Mouse (Mus musculus) intestine, embryonic 14.5 days (tissue): ENCODE results near the gene Fjx1. TPM values are rescaled to one million over a fixed set of nuclear protein-coding genes. Genes with fewer than 3 reads are reported as not detected.
A peak's percentile ranks its signal among the peaks of the same experiment; 100 is the strongest.

ENCODE experiments used
- ATAC-seq: fragments of 200-750 bp; cut with Nextera tagmentation; replicated peaks from 2 replicates; pipeline ENCODE4 v1.8.0; 2017; ENCODE audit warnings: low read depth, moderate number of reproducible peaks, moderate TSS enrichment, moderate library complexity; ENCODE audit not compliant: low FRiP score, low TSS enrichment
- DNase-seq: peaks from one replicate; pipeline ENCODE4 v3.0.0-alpha.2; 2018; ENCODE audit warnings: low spot score
- H3K27ac ChIP-seq: fragments of 300-500 bp; sonication (generic); 2 replicates; pipeline ENCODE4 v1.5.1; 2014; ENCODE audit warnings: low read depth, mild to moderate bottlenecking, control low read depth
- H3K27me3 ChIP-seq: fragments of 300-500 bp; sonication (generic); replicated peaks from 2 replicates; pipeline ENCODE4 v1.6.1; 2014; ENCODE audit warnings: low read length, control low read depth; ENCODE audit not compliant: control insufficient read depth, insufficient read depth
- H3K36me3 ChIP-seq: fragments of 300-500 bp; sonication (generic); 2 replicates; pipeline ENCODE4 v1.6.1; 2014; ENCODE audit warnings: low read length, control low read depth; ENCODE audit not compliant: control insufficient read depth, insufficient read depth
- H3K4me1 ChIP-seq: fragments of 300-500 bp; sonication (generic); replicated peaks from 2 replicates; pipeline ENCODE4 v1.6.1; 2014; ENCODE audit warnings: low read length, control low read depth, mixed read lengths; ENCODE audit not compliant: control insufficient read depth, insufficient read depth
- H3K4me2 ChIP-seq: fragments of 300-500 bp; sonication (generic); 2 replicates; pipeline ENCODE4 v1.6.1; 2014; ENCODE audit warnings: low read length
- H3K4me3 ChIP-seq: fragments of 300-500 bp; sonication (generic); 2 replicates; pipeline ENCODE4 v1.5.1; 2014; ENCODE audit warnings: low read depth, low read length, control low read depth, mixed read lengths
- H3K9ac ChIP-seq: fragments of 300-500 bp; sonication (generic); 2 replicates; pipeline ENCODE4 v1.6.1; 2014; ENCODE audit warnings: mild to moderate bottlenecking, low read length
- H3K9me3 ChIP-seq: fragments of 300-500 bp; sonication (generic); 2 replicates; pipeline ENCODE4 v1.6.1; 2016; ENCODE audit warnings: low read length, control low read depth; ENCODE audit not compliant: control insufficient read depth
- WGBS: fragments of 180-500 bp; shearing (Covaris S2); extraction: QIAGEN DNeasy Blood & Tissue Kit; methylation state at CpG from one replicate; pipeline ENCODE4 v1.1.7; 2014; 5-methylcytosine and 5-hydroxymethylcytosine counted together
- polyA plus RNA-seq: library from polyadenylated mRNA; unstranded; fragments of >200 nt; fragmentation: Nextera tagmentation; extraction: Ambion mirVana; gene quantifications from 2 replicates; pipeline ENCODE4 v1.2.1, GENCODE M21; 2014

Gene Fjx1
- polyA plus RNA-seq, 1 experiment from 2014 or later: 8.9 TPM

DNA sequence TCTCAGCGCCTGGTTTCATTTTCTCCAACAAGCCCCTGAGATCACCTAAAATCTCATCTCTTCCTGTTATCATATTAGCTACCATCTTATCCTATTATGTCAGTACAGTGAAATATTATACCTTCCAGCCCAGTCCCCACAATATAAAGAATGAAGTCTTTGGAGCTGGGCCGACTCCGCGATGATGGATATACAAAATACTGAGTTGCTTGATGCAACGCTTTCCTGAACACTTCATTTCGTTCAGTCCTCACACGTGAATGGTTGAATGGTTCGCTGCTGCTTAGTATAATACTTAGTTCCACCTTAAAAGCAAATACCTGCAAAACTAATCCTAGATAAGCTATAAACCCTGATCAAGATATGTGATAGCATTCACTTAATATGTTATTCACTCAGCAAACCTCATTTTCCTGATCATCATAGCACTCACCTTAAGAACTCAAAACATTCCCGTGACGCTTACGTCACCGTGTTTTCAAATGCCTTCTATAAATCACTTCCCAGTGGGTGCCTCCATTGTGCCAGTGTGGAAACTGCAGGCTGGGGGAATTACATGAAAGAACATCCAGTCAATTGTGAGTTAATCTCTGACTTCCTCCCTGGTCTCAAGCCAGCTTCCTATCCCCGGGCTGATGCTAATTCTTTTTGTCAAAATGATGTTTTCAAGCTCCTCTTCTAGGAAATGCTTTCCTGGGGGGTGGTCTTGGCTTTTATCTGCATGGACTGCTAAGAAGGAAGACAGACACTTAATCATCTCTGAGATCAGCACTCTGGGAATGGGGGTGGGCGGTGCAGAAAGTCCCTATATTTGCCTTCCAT, 44.7 kb downstream of the Fjx1 start, which contains the start of gene Trim44:
TSS of gene Trim44 (minus strand) at position 466 of the 822 bp plus-strand sequence.
- Histone ChIP-seq H3K4me1 (peaks cover 26% of the 10 kb centered on the region), H3K9me3 (no peaks in the 10 kb centered on the region), H3K27me3 (no peaks in the 10 kb centered on the region), H3K27ac (no peak within 1 kb of the TSS; the same call in 1 of the 2 replicates), H3K36me3 (no peaks in the 10 kb centered on the region), H3K9ac (no peak within 1 kb of the TSS), H3K4me2 (peak within 1 kb of the TSS; percentile 40), H3K4me3 (no peak within 1 kb of the TSS)
- DNase-seq (peak; percentile 62), ATAC-seq (peak; percentile 37; the same call in 1 of the 2 replicates)
- 29% methylated on average over 14 of the region's 14 CpGs for WGBS

- WGBS: 57% methylated on average over 4 of the region's 4 CpGs
- Histone ChIP-seq H3K4me1 (peaks cover 26% of the 10 kb centered on the region), H3K27ac (no peak overlapping the region; the same call in 1 of the 2 replicates), H3K4me2 (peak overlapping the region; percentile 40), H3K27me3 (no peaks in the 10 kb centered on the region), H3K4me3 (no peak overlapping the region), H3K9me3 (no peaks in the 10 kb centered on the region), H3K9ac (no peak overlapping the region), H3K36me3 (no peaks in the 10 kb centered on the region)
- ATAC-seq (peak; percentile 25; the same call in 1 of the 2 replicates), DNase-seq (no peak)
These were observed 45.7 kb downstream of the Fjx1 start for GRCm38 (mm10) chr2:102406324-102407304.

GRCm38 (mm10) chr2:102403982-102404381, 48.3 kb downstream of the Fjx1 start:
- no peaks in the 10 kb centered on the region for H3K36me3 ChIP-seq
- H3K4me3 ChIP-seq: no peak overlapping the region
- H3K27ac ChIP-seq: no peak overlapping the region
- H3K4me1 ChIP-seq: peaks cover 32% of the 10 kb centered on the region
- WGBS: 86% methylated on average over 5 of the region's 5 CpGs
- H3K9ac ChIP-seq: no peak overlapping the region
- H3K4me2 ChIP-seq: no peak overlapping the region
- no peaks in the 10 kb centered on the region for H3K27me3 ChIP-seq
- ATAC-seq: no peak
- no peak for DNase-seq
- no peaks in the 10 kb centered on the region for H3K9me3 ChIP-seq

GRCm38 (mm10) chr2:102403306-102403705, 49.0 kb downstream of the Fjx1 start:
- H3K27me3 ChIP-seq: no peaks in the 10 kb centered on the region
- H3K9me3 ChIP-seq: no peaks in the 10 kb centered on the region
- ATAC-seq: no peak
- WGBS: 84% methylated on average over 4 of the region's 4 CpGs
- H3K9ac ChIP-seq: no peak overlapping the region
- DNase-seq: no peak
- no peak overlapping the region for H3K27ac ChIP-seq
- H3K4me1 ChIP-seq: peaks cover 32% of the 10 kb centered on the region
- H3K4me2 ChIP-seq: no peak overlapping the region
- H3K36me3 ChIP-seq: no peaks in the 10 kb centered on the region
- no peak overlapping the region for H3K4me3 ChIP-seq

- DNase-seq (peak; percentile 89), ATAC-seq (no peak; the same call in 1 of the 2 replicates)
- Histone ChIP-seq H3K4me2 (peak overlapping the region; percentile 83), H3K36me3 (no peaks in the 10 kb centered on the region), H3K27ac (peak overlapping the region; percentile 94), H3K9me3 (no peaks in the 10 kb centered on the region), H3K9ac (peak overlapping the region; percentile 84), H3K27me3 (no peaks in the 10 kb centered on the region), H3K4me3 (peak overlapping the region; percentile 54), H3K4me1 (peaks cover 13% of the 10 kb centered on the region)
- WGBS: 9% methylated on average over 6 of the region's 6 CpGs
These were observed 51.0 kb downstream of the Fjx1 start for GRCm38 (mm10) chr2:102401352-102401692.

DNA sequence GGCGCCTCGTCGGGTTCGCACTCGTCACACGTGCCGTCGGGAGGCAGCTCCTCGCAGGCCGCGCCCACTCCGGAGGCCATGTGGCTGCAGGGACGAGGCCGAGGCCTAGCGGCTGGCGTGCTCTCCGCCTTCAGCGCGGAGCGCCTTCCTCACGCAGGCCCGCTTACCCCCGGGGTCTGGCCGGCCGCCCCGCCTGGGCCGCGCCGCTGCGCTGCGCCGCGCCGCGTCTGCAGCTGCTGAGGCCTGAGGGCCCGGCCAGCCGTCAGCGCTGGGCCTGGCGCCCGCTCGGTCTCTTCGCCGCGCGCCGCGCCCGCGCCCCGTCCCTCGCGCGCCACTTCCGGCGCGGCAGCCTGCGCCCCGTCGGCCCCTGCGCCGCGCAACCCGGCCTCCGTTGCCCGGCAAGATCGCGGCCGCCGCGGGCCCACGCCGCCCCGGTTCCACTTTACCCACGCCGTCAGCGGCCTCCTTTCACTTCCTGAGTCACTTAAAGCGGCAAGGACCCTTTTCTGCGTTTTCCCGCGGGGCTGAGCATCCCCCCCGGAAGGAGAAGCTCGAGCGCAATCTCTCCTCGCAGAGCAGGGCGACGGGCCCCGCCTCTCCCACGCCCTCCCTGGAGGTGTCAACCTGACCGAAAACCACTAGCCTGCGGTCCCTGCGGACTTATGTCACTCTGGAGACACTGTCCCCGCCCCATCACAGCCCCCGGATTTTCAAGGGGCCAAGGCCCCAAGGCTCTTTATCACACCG, 51.5 kb downstream of the Fjx1 start:
- ATAC-seq (peak; percentile 94), DNase-seq (peak; percentile 86)
- Histone ChIP-seq H3K4me3 (peak overlapping the region; percentile 54), H3K27me3 (no peaks in the 10 kb centered on the region), H3K4me1 (peaks cover 12% of the 10 kb centered on the region), H3K27ac (peak overlapping the region; percentile 94), H3K9me3 (no peaks in the 10 kb centered on the region), H3K9ac (peak overlapping the region; percentile 84), H3K4me2 (peak overlapping the region; percentile 83), H3K36me3 (no peaks in the 10 kb centered on the region)
- under 1% methylated on average over 94 of the region's 94 CpGs for WGBS

GRCm38 (mm10) chr2:102399864-102400604, 52.3 kb downstream of the Fjx1 start:
- Histone ChIP-seq H3K4me1 (peaks cover 12% of the 10 kb centered on the region), H3K4me3 (peak overlapping the region; percentile 54), H3K9ac (peak overlapping the region; percentile 84), H3K27ac (peak overlapping the region; percentile 94), H3K36me3 (no peaks in the 10 kb centered on the region), H3K4me2 (peak overlapping the region; percentile 83), H3K9me3 (no peaks in the 10 kb centered on the region), H3K27me3 (no peaks in the 10 kb centered on the region)
- WGBS: 34% methylated on average over 48 of the region's 48 CpGs
- ATAC-seq (no peak), DNase-seq (no peak)
